Mouse (Mus musculus) liver, adult 2 months (tissue): ENCODE measurements around the gene Gnb3. TPM values are rescaled to one million over a fixed set of nuclear protein-coding genes. Genes with fewer than 3 reads are reported as not detected.

Experiments used
- DNase-seq: peaks from one replicate; pipeline ENCODE4 v3.0.0-alpha.2; 2011; ENCODE audit warnings: low read depth, low spot score; ENCODE audit errors: extremely low read depth
- H3K27ac ChIP-seq: fragments of 200-500 bp; replicated peaks from 2 replicates; pipeline ENCODE4 v1.5.1; 2012; ENCODE audit warnings: low read depth, mild to moderate bottlenecking, control low read depth, inconsistent platforms, low read length; ENCODE audit not compliant: insufficient read depth
- H3K27me3 ChIP-seq: fragments of 200-500 bp; 2 replicates; pipeline ENCODE4 v1.6.1; 2012; ENCODE audit warnings: mild to moderate bottlenecking, moderate library complexity, low read length, inconsistent platforms; ENCODE audit not compliant: control insufficient read depth, insufficient read depth
- H3K36me3 ChIP-seq: fragments of 200-500 bp; 2 replicates; pipeline ENCODE4 v1.6.1; 2012; ENCODE audit warnings: low read length, inconsistent platforms; ENCODE audit not compliant: control insufficient read depth, insufficient read depth
- H3K4me1 ChIP-seq: fragments of 200-500 bp; 2 replicates; pipeline ENCODE4 v1.6.1; 2011; ENCODE audit warnings: low read length; ENCODE audit not compliant: control insufficient read depth, insufficient read depth
- H3K4me3 ChIP-seq: fragments of 200-500 bp; 2 replicates; pipeline ENCODE4 v1.5.1; 2011; ENCODE audit warnings: low read depth, mild to moderate bottlenecking, control low read depth, low read length, moderate library complexity; ENCODE audit not compliant: insufficient read depth
- H3K79me2 ChIP-seq: fragments of 200-500 bp; 2 replicates; pipeline ENCODE4 v1.6.1; 2012; ENCODE audit warnings: inconsistent platforms, mild to moderate bottlenecking, low read length, moderate library complexity; ENCODE audit not compliant: control insufficient read depth, insufficient read depth
- H3K9ac ChIP-seq: fragments of 200-500 bp; 2 replicates; pipeline ENCODE4 v1.6.1; 2012; ENCODE audit warnings: low read depth, mild to moderate bottlenecking, control low read depth, inconsistent platforms, low read length
- CTCF ChIP-seq: fragments of 200-500 bp; IDR thresholded peaks from 2 replicates; pipeline ENCODE4 v1.5.1; 2011; ENCODE audit warnings: low read depth, low read length, control low read depth
- POLR2A ChIP-seq: fragments of 200-500 bp; IDR thresholded peaks from 2 replicates; pipeline ENCODE4 v1.6.1; 2011; ENCODE audit warnings: low read length, control low read depth; ENCODE audit not compliant: insufficient read depth; ENCODE audit errors: extremely low read depth
- WGBS: fragments of 180-500 bp; shearing (Covaris S2); methylation state at CpG from one replicate; pipeline ENCODE4 v1.1.7; 2018; 5-methylcytosine and 5-hydroxymethylcytosine counted together
- polyA plus RNA-seq: library from polyadenylated mRNA; depleted of rRNA; stranded (reverse); fragments of >200 nt; gene quantifications from 2 replicates; pipeline ENCODE4 v1.2.3, GENCODE M21; 2012
- total RNA-seq: library from RNA; depleted of rRNA; stranded (reverse); fragments of >200 nt; gene quantifications from 2 replicates; pipeline ENCODE4 v1.2.3, GENCODE M21; 2014

Gene Gnb3
- total and polyA plus RNA-seq, 2 experiments: not detected

DNA sequence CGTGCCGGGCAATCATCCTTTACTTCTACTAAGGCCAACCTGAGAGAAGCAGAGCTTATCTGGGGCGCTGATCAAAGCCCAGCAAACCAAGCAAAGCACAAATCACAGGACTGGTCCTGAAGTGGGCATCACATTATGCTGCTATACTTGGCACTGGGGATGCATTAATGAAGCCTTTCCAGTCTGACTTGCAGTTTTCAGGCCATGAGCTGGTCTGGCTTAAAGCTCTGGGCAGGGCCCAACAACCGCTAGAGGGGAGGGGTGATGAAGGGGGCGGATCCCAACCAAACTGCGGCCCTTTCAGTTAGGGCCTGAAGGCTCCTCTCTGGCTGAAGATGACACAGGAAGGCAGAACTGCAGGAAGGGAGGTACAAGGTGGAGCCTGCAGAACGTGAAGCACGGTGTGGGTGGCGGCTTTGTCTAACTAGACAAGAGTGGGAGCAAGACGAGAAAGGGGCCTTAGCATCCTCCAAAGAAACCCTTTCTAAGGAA lies 11.9 kb downstream of the Gnb3 start:
- Histone ChIP-seq H3K27me3 (no peaks in the 10 kb centered on the region), H3K4me1 (peaks cover 7% of the 10 kb centered on the region; the same call in 1 of the 2 replicates), H3K27ac (peak overlapping the region; percentile 15; the same call in 1 of the 2 replicates), H3K9ac (peak overlapping the region; percentile 29; the same call in 1 of the 2 replicates), H3K79me2 (no peaks in the 10 kb centered on the region), H3K36me3 (peaks cover 13% of the 10 kb centered on the region), H3K4me3 (peak overlapping the region; percentile 39)
- DNase-seq: peak; percentile 75
- WGBS: 18% methylated on average over 10 of the region's 10 CpGs
- no peak for TF ChIP-seq POLR2A
- TF ChIP-seq CTCF: no peak

DNA sequence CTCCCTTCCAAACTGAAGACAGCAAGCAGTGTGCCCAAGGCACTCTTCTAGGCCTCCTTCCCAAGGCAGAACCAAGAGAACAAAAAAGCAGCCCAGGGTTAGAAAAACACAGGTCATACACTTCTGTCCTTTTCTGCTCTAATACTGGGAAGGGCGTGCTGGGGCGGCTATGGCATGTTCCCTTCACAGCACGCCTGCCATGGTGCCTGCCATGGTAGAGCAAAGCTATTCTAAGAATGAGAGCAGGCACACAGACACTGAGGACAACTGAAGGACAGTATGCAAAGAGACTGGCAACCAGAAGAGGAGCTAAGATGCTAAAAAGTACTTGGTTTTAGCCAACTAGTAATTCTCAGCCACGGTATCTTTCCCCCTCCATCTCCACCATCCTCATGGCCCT lies 18.0 kb downstream of the Gnb3 start:
- Histone ChIP-seq H3K27me3 (no peaks in the 10 kb centered on the region), H3K79me2 (no peaks in the 10 kb centered on the region), H3K4me1 (no peaks in the 10 kb centered on the region), H3K36me3 (peaks cover 41% of the 10 kb centered on the region), H3K27ac (no peak overlapping the region), H3K9ac (no peak overlapping the region), H3K4me3 (no peak overlapping the region)
- TF ChIP-seq CTCF (no peak), POLR2A (no peak)
- no peak for DNase-seq
- 98% methylated on average over 4 of the region's 4 CpGs for WGBS

DNA sequence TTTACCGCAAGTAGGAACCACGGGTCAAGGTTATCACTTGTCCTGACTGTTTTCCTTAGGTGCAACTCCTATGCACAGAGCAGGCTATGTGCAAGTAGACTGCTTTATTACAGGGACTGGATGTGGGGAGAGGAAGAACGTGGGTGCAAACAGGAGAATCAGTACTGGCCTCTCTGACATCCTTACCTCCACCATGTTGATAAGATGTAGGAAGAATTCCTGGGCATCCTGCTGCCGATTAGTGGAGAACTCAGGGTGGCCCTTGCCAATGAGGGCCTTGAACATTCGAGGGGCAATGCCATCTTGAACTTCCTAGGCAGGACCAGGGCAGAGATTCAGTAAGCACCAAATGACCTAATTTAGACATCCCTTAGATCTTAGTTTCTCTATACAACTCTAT lies 19.2 kb downstream of the Gnb3 start:
- no peaks in the 10 kb centered on the region for H3K4me1 ChIP-seq
- no peaks in the 10 kb centered on the region for H3K79me2 ChIP-seq
- peaks cover 41% of the 10 kb centered on the region for H3K36me3 ChIP-seq
- 88% methylated on average over 5 of the region's 5 CpGs for WGBS
- H3K27me3 ChIP-seq: no peaks in the 10 kb centered on the region
- H3K4me3 ChIP-seq: no peak overlapping the region
- TF ChIP-seq POLR2A (no peak), CTCF (no peak)
- no peak overlapping the region for H3K9ac ChIP-seq
- H3K27ac ChIP-seq: no peak overlapping the region
- DNase-seq: no peak

DNA sequence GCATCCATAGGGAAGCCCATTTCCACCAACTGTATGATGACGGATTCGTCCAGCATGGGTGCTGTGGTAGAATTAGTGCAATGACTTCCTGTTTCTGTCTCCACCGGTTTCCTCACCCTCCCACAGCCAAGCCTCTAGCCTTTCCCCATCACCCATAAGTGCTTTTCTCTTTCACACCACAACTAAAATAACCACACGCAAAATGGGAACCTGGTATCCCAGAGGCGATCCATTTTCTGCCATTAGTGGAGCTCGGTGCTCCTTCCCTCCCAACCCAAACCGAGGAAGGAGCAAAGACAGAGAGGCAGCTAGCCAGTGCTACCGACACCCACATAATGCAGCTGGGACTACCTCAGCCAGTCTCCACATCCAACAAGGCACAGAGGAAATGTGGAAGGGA lies 22.1 kb downstream of the Gnb3 start:
- DNase-seq: no peak
- Histone ChIP-seq H3K27ac (no peak overlapping the region), H3K36me3 (peaks cover 27% of the 10 kb centered on the region), H3K79me2 (no peaks in the 10 kb centered on the region), H3K4me3 (no peak overlapping the region), H3K27me3 (no peaks in the 10 kb centered on the region), H3K4me1 (0 out of 2 replicates have a peak, but pooled peaks cover 4% of the 10 kb centered on the region), H3K9ac (no peak overlapping the region)
- no peak for TF ChIP-seq POLR2A
- no peak for TF ChIP-seq CTCF
- WGBS: 87% methylated on average over 8 of the region's 8 CpGs

DNA sequence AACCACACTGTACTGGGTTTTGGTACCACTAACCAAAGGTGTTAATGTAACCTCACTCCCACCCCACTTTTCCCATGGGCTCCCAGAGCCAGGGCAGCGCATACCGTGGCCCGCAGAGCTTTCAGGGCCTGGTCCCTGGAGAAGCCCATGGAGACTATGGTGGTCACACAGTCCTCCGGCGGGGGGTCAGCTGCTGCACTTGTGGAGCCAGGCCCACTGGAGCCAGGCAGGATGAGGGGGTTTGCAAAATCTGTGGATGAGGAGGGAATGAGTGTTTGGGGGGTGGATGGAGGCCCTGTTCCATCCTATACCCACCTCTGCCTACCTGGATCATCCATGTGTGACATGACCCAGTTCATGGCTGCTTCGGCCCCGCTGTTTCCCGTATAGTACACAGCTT lies 22.5 kb downstream of the Gnb3 start:
- TF ChIP-seq POLR2A: no peak
- no peak for TF ChIP-seq CTCF
- no peak overlapping the region for H3K9ac ChIP-seq
- 98% methylated on average over 8 of the region's 8 CpGs for WGBS
- peaks cover 24% of the 10 kb centered on the region for H3K36me3 ChIP-seq
- H3K27me3 ChIP-seq: no peaks in the 10 kb centered on the region
- no peak overlapping the region for H3K4me3 ChIP-seq
- DNase-seq: no peak
- no peaks in the 10 kb centered on the region for H3K79me2 ChIP-seq
- H3K27ac ChIP-seq: no peak overlapping the region
- H3K4me1 ChIP-seq: peaks cover 4% of the 10 kb centered on the region; the same call in 1 of the 2 replicates

DNA sequence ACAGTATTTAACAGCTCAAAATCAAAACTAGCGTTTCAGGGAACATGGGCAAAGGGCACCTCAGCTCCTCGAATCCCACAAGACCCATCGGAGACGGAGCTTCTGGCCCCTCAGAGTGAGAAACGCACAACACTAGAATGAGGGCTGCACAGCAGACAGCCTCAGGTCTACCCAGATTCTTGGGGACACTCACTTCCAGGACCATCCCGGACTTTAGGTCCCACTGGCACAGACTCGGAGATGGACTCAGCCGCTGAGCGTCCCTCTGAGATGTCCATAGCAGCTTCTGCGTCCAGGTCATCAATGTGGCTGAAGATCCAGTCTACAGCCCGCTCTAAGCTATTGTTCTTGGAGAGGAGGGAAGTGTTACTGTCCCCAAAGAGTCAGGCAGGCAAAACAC lies 22.9 kb downstream of the Gnb3 start:
- peaks cover 6% of the 10 kb centered on the region; the same call in 1 of the 2 replicates for H3K4me1 ChIP-seq
- DNase-seq: no peak
- TF ChIP-seq POLR2A (no peak), CTCF (no peak)
- no peak overlapping the region for H3K27ac ChIP-seq
- H3K36me3 ChIP-seq: peaks cover 22% of the 10 kb centered on the region
- H3K4me3 ChIP-seq: no peak overlapping the region
- no peak overlapping the region for H3K9ac ChIP-seq
- 97% methylated on average over 11 of the region's 11 CpGs for WGBS
- no peaks in the 10 kb centered on the region for H3K79me2 ChIP-seq
- no peaks in the 10 kb centered on the region for H3K27me3 ChIP-seq
